Mouse (Mus musculus) left cerebral cortex, adult 6 months (tissue): ENCODE data around the gene Rbks. TPM values are rescaled to one million over a fixed set of nuclear protein-coding genes. Genes with fewer than 3 reads are reported as not detected.

Source experiments
- long read RNA-seq, 2 experiments: library from polyadenylated mRNA; unstranded; transcript quantifications; one replicate each; pipeline ENCODE4 v2.0.0; 2019 to 2020
- polyA plus RNA-seq: library from polyadenylated mRNA; unstranded; fragments of <200 nt; fragmentation: Nextera tagmentation; gene quantifications from 2 replicates; pipeline ENCODE4 v1.2.3, GENCODE M21; 2021

Rbks gene
- polyA plus RNA-seq = 2.5 and 2.8 TPM in 2 replicates
- long read RNA-seq, experiment 1, partial matches to known transcripts = 0 of 9 reads
- long read RNA-seq, experiment 1, other reads (novel, unspliced or antisense) = 9 of 9 reads
- long read RNA-seq, experiment 2, partial matches to known transcripts = 1 of 8 reads
- long read RNA-seq, experiment 2, other reads (novel, unspliced or antisense) = 6 of 8 reads

DNA sequence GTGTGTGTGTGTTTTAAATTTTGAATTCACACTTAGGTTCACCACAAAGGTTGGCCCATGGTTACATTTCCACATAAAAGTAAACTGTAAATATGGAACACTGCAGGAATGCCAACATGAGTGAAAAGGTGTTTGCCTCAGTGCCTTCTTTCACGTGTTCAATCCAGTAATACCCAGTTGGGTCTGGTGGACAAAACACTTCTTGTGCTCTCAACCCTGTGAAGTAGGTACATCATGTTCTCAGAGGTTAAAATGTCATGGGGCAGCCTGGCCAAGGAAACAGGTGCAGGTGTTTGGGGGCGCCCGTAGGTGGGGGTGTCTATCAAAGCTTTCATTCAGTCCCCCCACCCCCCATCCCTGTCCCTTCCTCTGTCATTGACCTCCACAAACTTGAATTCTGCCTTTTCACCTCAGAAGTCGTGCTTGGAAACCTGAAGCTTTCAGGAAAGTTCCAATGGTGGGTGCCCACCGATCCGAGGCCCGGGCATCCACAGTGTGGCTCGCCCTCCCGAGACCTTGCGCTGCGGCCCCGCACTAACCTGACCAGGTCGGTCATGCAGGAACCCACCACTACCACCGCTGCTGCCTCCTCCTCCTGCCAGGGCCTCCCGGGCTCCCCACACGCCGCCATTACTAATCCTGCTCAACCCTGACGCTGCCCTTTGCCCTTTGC lies at the start of gene Rbks:
TSS of gene Rbks (minus strand) at position 657 of the 673 bp plus-strand sequence.

DNA sequence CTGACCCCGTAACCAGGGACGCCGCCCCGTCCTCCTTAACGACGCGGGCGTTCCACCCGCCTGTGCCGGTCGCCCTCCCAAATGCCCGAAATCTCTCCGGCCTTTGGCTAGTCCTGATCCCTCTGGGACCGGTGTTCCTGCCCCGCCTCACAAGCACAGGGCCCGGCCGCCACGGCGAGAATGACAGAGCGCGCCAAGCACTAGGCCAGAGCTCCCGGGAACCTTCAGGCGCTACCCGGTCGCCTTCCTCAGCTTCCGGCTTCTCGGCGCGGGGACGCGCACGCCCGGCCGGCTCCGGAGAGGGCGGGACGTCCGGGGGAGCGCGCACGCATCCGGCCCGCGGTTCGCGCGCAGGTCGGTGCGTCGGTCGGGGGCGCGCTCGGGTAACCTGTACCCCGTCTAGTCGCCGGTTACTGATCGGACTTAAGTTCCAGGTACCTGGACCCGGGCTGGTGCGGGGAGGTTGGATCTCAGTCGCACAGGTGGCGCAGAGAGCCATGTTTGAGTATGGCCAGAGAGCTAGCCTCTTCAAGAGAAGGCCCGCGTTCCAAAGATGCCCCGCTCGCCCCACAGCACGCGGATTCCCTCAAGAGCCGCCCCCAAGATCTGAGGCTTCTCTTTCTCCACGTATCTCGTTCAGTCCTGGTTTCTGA lies 343 bp upstream of the Rbks start, which contains the start of gene Babam2:
TSS of gene Babam2 (plus strand) at position 41 of the 653 bp plus-strand sequence.

DNA sequence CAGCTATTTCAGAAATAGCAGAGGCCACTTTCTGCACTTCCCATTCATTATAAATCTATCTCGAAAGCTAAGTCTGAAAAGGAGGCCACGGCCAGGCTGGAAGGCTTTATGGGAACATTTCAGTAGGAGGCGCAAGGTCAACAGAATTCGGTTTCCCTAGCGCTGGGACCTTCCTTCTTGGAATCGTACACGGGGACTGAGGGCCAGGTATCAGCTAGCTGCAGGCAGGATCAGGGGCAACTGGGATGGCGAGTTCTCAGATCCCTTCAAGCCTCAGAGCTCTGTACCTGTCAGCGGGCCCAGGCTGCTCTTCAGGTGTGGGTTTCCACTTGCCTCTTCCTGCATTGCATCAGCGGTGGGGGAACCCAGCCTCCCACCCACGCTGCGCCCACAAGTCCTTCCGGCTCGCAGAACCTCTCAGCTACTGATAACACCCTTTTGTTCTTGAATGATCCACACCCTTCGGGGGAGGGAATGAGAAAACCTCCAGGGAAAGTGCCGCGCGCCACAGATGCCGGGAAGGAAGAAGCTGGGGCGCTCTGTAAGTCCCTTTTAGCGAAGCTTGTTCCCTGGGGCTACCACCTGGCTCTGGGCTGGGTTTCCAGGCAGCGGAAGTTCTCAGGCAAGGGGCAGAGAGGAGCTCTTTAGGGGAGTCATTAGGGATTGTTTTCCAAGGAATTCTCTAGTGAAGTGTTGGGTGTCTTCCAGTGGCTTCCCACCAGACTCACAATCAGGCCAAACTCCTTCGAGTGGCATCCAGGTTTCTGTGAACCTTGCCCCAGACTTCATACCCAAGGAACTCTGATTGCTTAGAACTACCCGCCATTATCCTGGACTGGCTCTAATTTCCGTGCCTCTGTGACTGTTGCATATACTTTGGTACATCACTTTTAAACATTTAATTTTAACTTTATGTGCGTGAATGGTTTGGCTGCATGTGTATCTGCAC lies 100.7 kb downstream of the Rbks start, which contains the start of gene Mrpl33:
TSS of gene Mrpl33 (plus strand) at position 455 of the 949 bp plus-strand sequence.

Other genes starting within 250 kb of the Rbks start
- 20.0 and 27.1 TPM in 2 replicates for gene Zfp512, start 245.2 kb downstream of the Rbks start, polyA plus RNA-seq
- not detected in 2 replicates for gene 4930548H24Rik, start 211.9 kb downstream of the Rbks start, polyA plus RNA-seq
- 34.5 and 51.0 TPM in 2 replicates for gene Gpn1, start 202.9 kb downstream of the Rbks start, polyA plus RNA-seq
- gene Slc4a1ap, start 170.6 kb downstream of the Rbks start, polyA plus RNA-seq = 13.1 and 14.3 TPM in 2 replicates
- gene Supt7l, start 169.8 kb downstream of the Rbks start, polyA plus RNA-seq = 9.0 and 10.8 TPM in 2 replicates
- gene Mrpl33, start 100.7 kb downstream of the Rbks start, polyA plus RNA-seq = 276 and 315 TPM in 2 replicates
- 71.6 and 74.9 TPM in 2 replicates for gene Babam2, start 57 bp upstream of the Rbks start, polyA plus RNA-seq